Mouse (Mus musculus) ES-E14 (cell line): ENCODE results near the gene Nkx6-2. TPM values are rescaled to one million over a fixed set of nuclear protein-coding genes. Genes with fewer than 3 reads are reported as not detected.

Source experiments
- DNase-seq: peaks from one replicate; pipeline ENCODE4 v3.0.0-alpha.2; 2013; ENCODE audit warnings: low read depth, low spot score
- H3K27ac ChIP-seq: 2 replicates; pipeline ENCODE4 v1.5.1; 2012; ENCODE audit warnings: low read depth, mild to moderate bottlenecking, low read length, moderate library complexity, mixed read lengths; ENCODE audit not compliant: poor library complexity, insufficient read depth, severe bottlenecking
- H3K36me3 ChIP-seq: 2 replicates; pipeline ENCODE4 v1.6.1; 2012; ENCODE audit warnings: mild to moderate bottlenecking, low read length, moderate library complexity, mixed read lengths; ENCODE audit not compliant: control insufficient read depth, poor library complexity, insufficient read depth, severe bottlenecking
- H3K4me1 ChIP-seq, 2 experiments: fragments of 150-350 bp in 1 of 2; sonication (generic) in 1 of 2; 2 replicates each; pipeline ENCODE4 v1.6.1; 2012; ENCODE audit warnings: low read length in 2 of 2, mild to moderate bottlenecking in 1 of 2, mixed read lengths in 1 of 2; ENCODE audit not compliant: control insufficient read depth in 2 of 2, insufficient read depth in 2 of 2, poor library complexity in 1 of 2
- H3K4me3 ChIP-seq, 2 experiments: fragments of 150-350 bp in 1 of 2; sonication (generic) in 1 of 2; 2 replicates each; pipeline ENCODE4 v1.5.1; 2012; ENCODE audit warnings: low read length in 2 of 2, low read depth in 1 of 2, mild to moderate bottlenecking in 1 of 2, mixed read lengths in 1 of 2; ENCODE audit not compliant: insufficient read depth in 1 of 2, poor library complexity in 1 of 2, severe bottlenecking in 1 of 2
- H3K9ac ChIP-seq: 2 replicates; pipeline ENCODE4 v1.6.1; 2012; ENCODE audit warnings: low read depth, mild to moderate bottlenecking, low read length, mixed read lengths; ENCODE audit not compliant: poor library complexity, insufficient read depth, severe bottlenecking
- H3K9me3 ChIP-seq: fragments of 150-350 bp; sonication (generic); 2 replicates; pipeline ENCODE4 v1.6.1; 2012; ENCODE audit warnings: low read depth, mild to moderate bottlenecking, low read length; ENCODE audit not compliant: control insufficient read depth, insufficient read depth
- CHD2 ChIP-seq: IDR thresholded peaks from 2 replicates; pipeline ENCODE4 v1.6.1; 2014; ENCODE audit warnings: mild to moderate bottlenecking, low read depth, low read length, inconsistent platforms
- HCFC1 ChIP-seq: IDR thresholded peaks from 2 replicates; pipeline ENCODE4 v1.6.1; 2012; ENCODE audit warnings: low read length, inconsistent platforms, borderline replicate concordance; ENCODE audit not compliant: insufficient read depth
- MAFK ChIP-seq: IDR thresholded peaks from 2 replicates; pipeline ENCODE4 v1.6.1; 2014; ENCODE audit warnings: mild to moderate bottlenecking, low read depth, low read length, inconsistent platforms; ENCODE audit not compliant: insufficient read depth
- ZC3H11A ChIP-seq: IDR thresholded peaks from 2 replicates; pipeline ENCODE4 v1.6.1; 2012; ENCODE audit warnings: low read depth, mild to moderate bottlenecking, inconsistent platforms, low read length, borderline replicate concordance
- ZNF384 ChIP-seq: IDR thresholded peaks from 2 replicates; pipeline ENCODE4 v1.6.1; 2012; ENCODE audit warnings: low read depth, low read length, inconsistent platforms
- in situ Hi-C, 2 experiments: fragments of 600-800 bp; cut with MboI; formaldehyde crosslinking; loops; one replicate each; pipeline ENCODE4 v1.15.1; 2025; ENCODE audit warnings: low sequenced_read_pairs in 2 of 2, inconsistent platforms in 1 of 2; ENCODE audit not compliant: unreplicated experiment in 2 of 2
- total RNA-seq: library from RNA; depleted of rRNA; stranded (reverse); fragments of 300-350 nt; gene quantifications from 2 replicates; pipeline ENCODE4 v1.2.3, GENCODE M21; 2012

Gene Nkx6-2
- total RNA-seq, 1 experiment = 2.1 TPM

GRCm38 (mm10) chr7:139572665-139573064 is 9.9 kb downstream of the Nkx6-2 start:
- Histone ChIP-seq H3K4me1 (peaks cover 3 to 10% of the 10 kb centered on the region in 2 experiments; a peak in 3 of 4 replicates), H3K36me3 (no peaks in the 10 kb centered on the region), H3K4me3 (no peak overlapping the region), H3K27ac (no peak overlapping the region), H3K9me3 (no peaks in the 10 kb centered on the region), H3K9ac (no peak overlapping the region)
- no peak for DNase-seq
- TF ChIP-seq MAFK (no peak), ZNF384 (no peak)
- in situ Hi-C loops = no loop called here

GRCm38 (mm10) chr7:139570788-139571187 is 11.8 kb downstream of the Nkx6-2 start:
- DNase-seq = no peak
- no peak overlapping the region for H3K9ac ChIP-seq
- no peak overlapping the region for H3K27ac ChIP-seq
- no peaks in the 10 kb centered on the region for H3K9me3 ChIP-seq
- H3K4me3 ChIP-seq = no peak overlapping the region
- no peaks in the 10 kb centered on the region for H3K36me3 ChIP-seq
- in situ Hi-C loops = no loop called here
- H3K4me1 ChIP-seq = no peaks in the 10 kb centered on the region
- TF ChIP-seq HCFC1 (no peak), ZNF384 (no peak), CHD2 (no peak), MAFK (no peak), ZC3H11A (no peak)

- Histone ChIP-seq H3K27ac (no peak overlapping the region; the same call in 1 of the 2 replicates), H3K4me3 (no peak overlapping the region), H3K36me3 (no peaks in the 10 kb centered on the region), H3K9ac (no peak overlapping the region), H3K9me3 (no peaks in the 10 kb centered on the region), H3K4me1 (no peaks in the 10 kb centered on the region)
- TF ChIP-seq MAFK (no peak), HCFC1 (no peak)
- no peak for DNase-seq
- in situ Hi-C loops = no loop called here
Measured at GRCm38 (mm10) chr7:139566533-139566932, 16.1 kb downstream of the Nkx6-2 start.

- no peak for DNase-seq
- Histone ChIP-seq H3K9ac (no peak overlapping the region), H3K4me1 (no peaks in the 10 kb centered on the region), H3K9me3 (no peaks in the 10 kb centered on the region), H3K4me3 (no peak overlapping the region), H3K36me3 (no peaks in the 10 kb centered on the region), H3K27ac (no peak overlapping the region)
- in situ Hi-C loops = no loop called here
- TF ChIP-seq CHD2 = no peak
- TF ChIP-seq ZNF384 = no peak
- no peak for TF ChIP-seq HCFC1
- no peak for TF ChIP-seq ZC3H11A
- no peak for TF ChIP-seq MAFK
Measured at GRCm38 (mm10) chr7:139565998-139566397, 16.6 kb downstream of the Nkx6-2 start.

GRCm38 (mm10) chr7:139564161-139564560 is 18.4 kb downstream of the Nkx6-2 start:
- Histone ChIP-seq H3K27ac (no peak overlapping the region), H3K9me3 (no peaks in the 10 kb centered on the region), H3K36me3 (no peaks in the 10 kb centered on the region), H3K9ac (no peak overlapping the region), H3K4me3 (no peak overlapping the region), H3K4me1 (no peaks in the 10 kb centered on the region)
- TF ChIP-seq ZC3H11A (no peak), MAFK (no peak)
- no peak for DNase-seq
- in situ Hi-C loops = no loop called here
